Mouse (Mus musculus) ovary, postnatal 10 days (tissue): ENCODE data around the gene Coq9.
A peak's percentile ranks its signal among the peaks of the same experiment; 100 is the strongest.
"Not testable (repeated sequence)": the region's sequence is repeated elsewhere in the genome, so short reads cannot be mapped to it uniquely, and the experiment has no call there.

Experiments
- DNase-seq: peaks from one replicate; pipeline ENCODE4 v3.0.0; 2022; ENCODE audit warnings: low spot score

The Coq9 gene

DNA sequence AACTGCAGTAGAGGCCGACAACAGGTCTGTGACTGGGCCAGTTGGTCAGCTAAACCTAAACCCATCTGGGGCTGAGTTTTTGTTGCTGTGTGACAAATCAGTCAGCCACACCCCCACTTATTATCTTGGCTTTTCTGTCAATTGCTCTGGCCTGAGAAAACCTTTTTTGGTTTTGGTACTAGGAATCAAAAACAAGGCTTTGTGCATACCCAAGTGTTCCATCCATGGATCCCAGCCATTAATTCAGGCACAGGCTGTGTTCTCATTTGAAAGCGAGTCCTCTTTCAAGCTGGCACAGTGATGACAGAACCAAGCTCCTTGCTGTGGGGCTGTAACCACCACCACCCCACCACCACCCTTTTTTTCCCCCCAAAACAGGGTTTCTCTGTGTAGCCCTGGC, 16.7 kb upstream of the Coq9 start:
- DNase-seq, result no peak

DNA sequence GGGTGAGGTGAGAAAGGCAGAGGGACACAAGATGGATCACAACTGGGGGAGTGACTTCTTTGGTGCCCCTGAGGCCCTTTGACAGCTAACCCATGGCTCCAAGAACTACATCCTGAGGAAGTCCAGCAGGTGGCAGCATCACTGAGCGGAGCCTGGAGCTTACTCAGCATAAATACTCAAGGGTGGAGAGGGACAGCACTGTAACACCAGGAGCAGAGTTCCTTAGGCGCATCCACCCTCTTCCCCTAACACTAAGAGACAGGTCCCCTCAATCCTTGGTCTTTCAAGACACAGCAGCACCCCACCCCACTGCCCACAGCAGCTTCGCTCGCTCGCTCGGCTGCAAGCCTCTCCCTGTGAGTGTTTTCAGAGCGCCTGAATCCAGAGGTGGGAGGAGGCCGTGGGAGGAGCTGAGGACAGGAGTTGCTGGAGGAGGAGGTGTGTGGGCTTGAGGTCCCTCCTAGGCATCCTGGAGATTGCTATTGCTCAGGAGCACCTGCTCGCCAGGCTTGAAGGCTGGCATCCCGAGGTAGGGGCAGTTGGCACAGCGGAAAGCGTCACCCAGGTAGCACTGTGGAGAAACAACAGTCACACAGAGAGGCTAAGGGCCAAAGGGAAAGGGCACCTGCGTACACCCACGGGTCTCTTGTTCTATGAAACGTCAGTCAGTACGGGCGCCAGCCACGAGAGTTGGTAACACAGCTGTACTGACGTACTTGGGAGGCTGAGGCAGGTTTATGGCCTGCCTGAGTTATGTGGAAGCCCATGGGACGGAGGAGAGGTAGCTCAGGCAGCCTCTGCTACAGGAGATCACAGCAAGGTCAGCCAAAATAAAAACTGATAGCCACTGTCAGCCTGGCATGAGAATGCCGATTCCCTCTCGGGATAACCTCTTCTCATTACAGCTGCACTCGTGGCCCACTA, 15.2 kb upstream of the Coq9 start:
- no peak for DNase-seq

DNA sequence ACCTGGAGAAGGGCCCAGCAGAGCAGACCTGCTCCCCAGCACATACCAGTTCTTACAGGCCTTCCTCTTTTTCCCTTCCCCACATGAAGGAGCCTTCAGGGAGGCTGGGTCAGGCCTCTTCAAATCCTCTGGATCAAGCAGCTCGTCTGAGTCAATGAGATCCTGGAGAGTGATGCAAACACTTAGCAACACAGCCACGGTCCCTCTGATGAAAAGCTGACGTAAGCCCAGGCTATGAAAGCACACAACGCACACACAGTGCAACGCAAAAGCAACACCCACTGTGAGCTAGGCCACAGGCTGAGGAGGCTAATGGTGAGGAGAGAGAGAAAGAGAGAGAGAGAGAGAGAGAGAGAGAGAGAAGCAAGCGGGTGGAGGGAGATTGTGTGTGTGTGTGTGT, 13.0 kb upstream of the Coq9 start:
- no peak for DNase-seq

DNA sequence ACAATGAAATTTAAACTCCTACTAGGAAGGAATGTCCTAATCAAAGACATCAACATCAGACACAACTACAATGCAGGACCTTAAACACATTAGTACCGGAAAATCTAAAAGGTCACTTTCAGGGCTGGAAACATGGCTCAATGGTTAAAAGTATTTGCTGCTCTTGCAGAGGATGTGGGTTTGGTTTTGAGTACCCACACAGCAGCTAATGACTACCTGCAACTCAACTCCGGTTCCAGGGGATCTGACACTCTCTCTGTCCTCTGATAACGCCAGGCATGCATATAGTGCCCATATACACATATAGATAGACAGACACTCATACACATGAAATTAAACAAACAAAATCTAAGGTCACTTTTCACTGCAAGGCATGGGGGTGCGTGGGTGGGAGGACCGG, 11.9 kb upstream of the Coq9 start:
- no peak for DNase-seq

DNA sequence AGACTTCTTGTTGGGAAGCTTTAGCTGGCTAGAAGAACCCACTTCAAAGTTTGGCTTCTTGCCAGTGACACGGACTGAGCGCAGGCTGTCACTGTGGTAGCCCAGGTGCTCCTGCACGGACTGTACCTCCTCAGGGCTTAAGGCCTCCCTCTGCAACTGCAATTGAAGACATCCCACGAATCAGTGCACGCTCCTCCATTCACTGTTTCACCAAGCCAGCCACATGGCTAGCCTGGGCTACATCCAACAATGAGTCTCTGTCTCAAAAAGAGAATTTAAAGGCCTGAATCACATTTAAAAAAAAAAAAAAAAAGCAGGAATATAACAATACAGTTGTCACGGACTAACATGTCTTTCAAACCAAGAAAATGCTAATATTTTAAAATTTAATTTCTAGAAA, 9.8 kb upstream of the Coq9 start:
- DNase-seq, result no peak

DNA sequence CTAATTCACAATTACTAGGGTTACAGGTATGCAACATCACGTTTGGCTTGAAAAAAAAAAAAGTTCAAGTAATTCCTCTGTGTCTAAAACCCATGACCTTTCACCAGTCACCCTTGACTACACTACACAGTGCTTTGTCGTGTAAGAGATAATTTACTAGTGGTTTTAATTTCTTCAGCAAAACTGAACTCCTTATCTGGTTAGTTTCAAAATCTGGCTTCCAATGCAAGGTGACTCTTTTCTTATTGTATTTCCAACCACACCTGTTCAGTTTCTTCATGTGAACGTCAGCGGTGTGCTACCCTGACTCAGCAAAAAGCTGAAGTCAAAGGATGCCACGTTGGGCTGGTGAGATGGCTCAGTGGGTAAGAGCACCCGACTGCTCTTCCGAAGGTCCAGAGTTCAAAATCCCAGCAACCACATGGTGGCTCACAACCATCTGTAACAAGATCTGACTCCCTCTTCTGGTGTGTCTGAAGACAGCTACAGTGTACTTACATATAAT, 4.2 kb upstream of the Coq9 start:
- not testable (repeated sequence) for DNase-seq

DNA sequence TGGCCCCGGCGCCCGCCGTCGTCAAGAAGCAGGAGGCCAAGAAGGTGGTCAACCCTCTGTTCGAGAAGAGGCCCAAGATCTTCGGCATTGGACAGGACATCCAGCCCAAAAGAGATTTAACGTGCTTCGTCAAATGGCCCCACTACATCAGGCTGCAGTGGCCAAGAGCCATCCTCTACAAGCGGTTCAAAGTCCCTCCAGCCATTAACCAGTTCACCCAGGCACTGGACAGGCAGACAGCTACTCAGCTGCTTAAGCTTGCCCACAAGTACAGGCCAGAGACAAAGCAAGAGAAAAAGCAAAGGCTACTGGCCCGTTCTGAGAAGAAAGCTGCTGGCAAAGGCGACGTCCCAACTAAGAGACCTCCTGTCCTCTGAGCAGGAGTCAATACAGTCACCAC, 2.4 kb upstream of the Coq9 start:
- not testable (repeated sequence) for DNase-seq

DNA sequence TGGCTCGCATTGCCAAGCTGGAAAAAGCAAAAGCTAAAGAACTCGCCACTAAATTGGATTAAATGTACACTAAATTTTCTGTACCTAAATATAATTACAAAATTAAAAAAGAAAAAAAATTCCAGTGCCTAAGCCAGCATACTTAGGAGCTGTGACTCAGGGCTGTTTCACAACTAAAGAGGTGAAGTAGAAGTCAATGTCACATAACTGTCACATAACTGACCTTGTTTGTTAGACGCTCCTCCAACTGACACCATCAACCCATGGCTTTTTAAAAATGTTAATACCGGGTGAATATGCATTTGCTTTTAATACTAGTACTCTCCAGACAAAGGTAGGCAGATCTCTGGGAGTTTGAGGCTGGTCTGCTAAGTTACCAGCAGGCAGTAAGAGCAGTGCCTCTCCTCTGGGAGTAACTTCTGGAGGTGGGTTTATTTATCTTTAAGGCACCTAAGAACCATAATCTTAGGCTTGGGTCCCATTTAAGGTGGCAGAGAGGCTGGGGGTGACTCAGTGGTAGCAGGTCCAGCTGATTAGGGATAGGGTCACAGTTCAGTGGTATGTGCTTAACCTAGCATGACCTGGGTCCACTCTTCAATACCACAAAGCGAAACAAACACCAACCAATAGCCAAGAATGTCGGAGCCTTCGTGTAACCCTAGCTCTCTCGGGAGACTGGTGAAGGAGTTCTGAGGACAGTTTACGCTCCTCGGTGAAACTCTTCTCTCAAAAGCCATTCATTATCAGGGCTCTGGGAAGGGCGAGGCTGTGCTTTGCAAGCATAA, 1.5 kb upstream of the Coq9 start:
- DNase-seq, result no peak

DNA sequence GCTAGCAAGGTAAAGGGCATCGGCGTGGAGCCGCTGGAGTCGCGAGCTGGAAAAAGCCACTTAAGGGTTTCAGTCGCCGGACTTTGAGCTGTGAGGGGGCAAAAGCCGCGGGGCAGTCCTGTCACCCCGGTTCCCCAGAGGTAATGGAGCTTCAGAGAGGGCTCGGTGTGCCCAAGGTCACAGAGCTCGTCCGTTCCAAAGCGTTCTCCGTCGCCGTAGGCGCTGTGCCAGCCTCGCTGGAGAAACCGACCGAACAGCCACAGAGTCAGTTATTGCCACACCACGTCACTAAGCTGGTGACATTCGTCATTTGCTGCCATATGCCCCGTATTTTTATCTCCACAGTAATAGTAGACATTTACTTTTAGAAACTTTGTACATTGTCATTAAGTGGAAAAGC, 479 bp downstream of the Coq9 start:
- DNase-seq, result no peak

DNA sequence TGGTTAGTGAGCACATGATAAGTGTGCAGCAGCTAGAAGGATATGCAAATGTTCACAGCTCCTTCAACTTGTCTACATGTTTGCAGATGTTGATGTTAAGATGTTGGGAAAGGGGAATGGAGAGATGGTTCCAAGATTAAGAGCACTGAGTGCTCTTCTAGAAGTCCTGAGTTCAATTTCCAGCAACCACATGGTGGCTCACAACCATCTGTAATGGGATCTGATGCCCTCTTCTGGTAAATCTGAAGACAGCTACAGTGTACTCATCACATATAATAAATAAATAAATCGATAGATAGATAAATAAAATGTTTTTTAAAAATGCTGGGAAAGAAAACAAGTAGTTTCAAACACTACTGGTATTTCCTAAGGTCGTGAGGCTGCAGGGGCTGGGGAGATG, 3.1 kb downstream of the Coq9 start:
- no peak for DNase-seq

DNA sequence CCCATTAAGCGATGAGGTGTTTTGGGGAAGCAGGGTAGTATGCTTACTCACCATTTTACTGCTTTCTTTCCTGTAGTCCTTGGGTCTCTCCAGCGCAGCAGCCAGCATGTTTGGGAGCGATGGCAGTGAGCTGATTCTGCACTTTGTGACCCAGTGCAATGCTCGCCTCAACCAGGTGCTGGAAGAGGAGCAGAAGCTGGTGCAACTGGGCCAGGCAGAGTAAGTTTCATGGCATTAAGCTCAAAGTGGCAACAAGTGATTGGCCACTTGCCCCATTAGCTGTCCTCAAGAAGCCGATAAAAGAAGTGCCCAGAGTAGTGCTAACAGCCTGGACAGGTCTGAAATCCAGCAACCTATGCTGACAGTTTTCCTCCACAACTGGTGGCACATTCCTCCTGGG, 11.9 kb downstream of the Coq9 start:
- DNase-seq, result no peak

DNA sequence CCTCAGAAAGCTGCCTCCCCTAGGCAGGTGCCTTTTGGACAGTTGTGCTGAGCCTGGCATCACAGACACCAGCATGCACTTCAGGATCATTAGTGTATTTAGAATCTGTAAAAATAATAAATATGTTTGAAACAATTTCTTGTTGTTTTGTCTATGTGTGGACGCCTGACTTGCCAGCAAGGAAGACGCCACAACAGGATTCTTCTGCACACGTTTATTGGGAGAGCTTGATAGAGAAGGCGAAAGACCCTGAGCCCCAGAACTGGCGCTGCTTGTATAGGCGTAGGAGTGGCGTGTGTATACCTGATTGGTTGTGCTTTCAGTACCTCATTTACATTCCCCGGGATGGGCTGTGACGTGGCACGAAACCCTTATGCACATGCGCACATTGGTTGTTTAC, 16.6 kb downstream of the Coq9 start:
- not testable (repeated sequence) for DNase-seq

DNA sequence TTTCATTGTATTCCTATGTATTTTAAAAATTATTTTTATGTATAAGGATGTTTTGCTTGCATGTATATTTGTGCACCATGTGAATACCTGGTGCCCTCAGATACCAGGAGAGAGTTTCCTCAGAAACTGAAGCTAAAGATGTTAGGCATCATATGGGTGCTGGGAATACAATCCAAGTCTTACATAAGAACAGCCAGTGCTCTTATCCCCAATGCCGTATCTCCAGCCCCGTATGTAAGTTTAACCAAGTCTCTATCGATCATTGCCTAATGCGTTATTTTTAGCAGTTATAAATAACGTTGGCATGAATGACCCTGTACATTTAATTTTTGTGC, 18.9 kb downstream of the Coq9 start:
- DNase-seq, result no peak

DNA sequence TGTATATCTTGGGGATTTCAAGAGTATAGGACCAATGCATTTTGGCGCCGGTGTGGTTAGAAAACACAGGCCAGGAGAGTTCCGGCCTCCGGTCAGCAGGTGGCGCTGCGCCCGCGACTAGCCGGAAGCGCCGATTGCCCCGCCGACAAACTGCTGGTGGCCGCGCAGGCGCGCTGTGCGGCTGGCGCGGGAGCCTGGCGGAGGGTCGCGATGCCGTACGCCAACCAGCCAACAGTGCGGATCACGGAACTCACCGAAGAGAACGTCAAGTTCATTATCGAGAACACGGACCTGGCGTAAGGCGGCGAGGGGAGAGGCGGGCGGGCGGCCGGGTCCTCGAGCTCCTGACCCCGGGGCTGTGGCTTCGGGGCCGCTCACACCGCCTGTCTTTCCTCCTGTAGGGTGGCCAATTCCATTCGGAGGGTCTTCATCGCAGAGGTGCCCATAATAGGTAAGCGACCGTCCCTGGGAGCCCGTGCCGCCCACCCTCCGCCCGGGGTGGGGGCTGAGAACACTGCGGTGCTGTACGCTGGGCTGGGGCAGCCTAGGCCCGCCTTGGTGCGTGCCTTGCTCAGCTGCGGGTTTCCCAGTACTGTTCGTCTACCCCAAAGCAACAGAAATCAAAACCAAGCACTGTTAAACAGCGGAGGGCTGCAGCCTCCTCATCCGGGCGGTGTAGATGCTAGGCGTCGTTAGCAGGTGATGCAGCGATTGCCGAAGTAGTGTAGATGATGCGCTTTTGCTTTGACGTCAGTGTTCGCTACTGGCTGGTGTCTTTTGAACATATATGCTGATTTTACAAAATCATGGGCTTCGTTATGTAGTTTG, 19.4 kb downstream of the Coq9 start, which contains the start of gene Polr2c:
TSS of gene Polr2c (plus strand) at position 105 of the 828 bp plus-strand sequence.
- DNase-seq, result peak; percentile 86

DNA sequence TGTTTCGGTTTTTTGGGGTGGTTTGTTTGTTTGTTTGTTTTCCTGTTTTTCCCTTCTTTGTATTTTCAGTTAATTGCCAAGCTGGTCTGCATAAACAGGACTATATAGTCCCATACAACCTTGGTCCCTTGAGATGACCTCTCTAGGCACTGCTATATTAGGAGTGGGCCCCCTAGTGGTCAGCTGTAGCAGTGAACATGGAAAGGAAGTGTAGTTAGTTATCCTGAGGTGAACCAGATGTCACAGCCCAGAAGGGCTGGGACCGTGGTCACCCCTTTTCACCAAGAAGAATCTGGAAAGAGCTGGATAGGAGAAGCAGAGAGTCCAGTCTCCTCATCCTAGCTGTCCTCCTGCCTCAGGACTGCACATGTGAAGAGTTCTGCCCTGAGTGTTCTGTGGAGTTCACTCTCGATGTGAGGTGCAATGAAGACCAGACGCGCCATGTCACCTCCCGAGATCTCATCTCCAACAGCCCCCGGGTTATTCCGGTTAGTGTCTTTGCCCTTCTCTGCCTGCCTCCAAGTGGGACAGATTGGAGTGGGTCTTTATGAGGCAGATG, 23.3 kb downstream of the Coq9 start:
- no peak for DNase-seq

DNA sequence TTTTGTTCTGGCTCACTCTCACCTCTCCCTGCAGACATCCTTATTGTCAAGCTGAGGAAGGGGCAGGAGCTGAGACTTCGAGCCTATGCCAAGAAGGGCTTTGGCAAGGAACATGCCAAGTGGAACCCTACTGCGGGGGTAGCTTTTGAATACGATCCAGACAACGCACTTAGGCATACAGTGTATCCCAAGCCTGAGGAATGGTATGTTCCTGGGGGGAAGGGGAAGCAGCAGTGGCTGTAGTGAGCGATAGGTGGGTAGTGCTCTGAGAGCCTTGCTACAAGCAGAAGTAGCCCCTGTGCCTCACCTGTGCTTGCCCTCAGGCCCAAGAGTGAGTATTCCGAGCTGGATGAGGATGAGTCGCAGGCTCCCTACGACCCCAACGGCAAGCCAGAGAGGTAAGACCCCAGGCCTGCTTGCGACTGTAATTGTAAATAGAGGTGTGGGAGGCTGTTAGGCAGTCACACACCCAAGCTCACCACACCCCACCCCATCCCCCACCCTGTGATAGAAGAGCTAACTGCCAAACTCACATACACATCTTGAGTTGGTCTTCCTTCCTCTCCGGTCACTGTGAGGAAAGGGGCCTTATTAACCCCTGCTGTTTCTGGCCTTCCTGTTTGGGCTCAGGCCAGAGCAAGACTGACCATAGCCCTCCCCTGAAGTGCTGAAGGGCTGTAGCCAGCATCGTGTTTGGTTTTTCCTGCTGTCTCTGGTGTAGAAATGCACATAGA, 24.5 kb downstream of the Coq9 start:
- DNase-seq, result no peak

DNA sequence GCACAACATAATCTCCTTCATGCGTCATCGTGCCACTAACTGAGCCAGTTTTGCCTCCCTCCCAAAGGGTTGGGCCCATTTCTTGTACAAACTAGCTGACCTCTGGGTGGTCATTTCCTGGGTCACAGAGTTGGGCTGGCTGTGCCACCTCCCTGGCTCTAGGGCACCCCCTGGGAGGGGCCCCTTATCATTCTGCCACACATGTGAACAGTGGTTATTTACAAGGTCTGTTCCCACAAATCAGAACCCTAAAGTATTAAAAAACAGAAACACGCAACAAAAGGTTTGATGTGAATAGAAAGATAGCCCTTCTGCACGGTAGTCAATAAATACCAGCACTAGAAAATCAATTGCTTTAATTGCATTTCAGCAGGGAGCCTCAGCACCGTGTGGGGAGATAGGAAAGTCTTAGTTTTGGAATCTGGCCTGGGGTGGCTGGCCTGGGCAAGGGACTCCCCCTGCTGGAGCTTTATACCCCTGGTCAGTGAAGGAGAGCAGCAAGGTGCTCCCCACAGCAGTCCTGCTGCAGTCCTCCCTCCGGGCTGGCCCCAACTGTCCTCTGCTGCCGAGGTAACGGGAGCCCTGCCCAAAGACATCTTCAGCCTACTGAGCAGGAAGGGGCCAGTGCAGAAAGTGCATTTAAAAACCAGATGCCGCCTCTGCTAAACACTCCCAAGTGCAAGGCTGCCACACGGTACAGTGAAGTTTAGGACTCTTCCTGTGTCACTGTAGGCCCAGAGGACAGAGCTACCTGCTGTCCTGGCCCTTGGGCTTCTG, 26.0 kb downstream of the Coq9 start:
- DNase-seq, result no peak

DNA sequence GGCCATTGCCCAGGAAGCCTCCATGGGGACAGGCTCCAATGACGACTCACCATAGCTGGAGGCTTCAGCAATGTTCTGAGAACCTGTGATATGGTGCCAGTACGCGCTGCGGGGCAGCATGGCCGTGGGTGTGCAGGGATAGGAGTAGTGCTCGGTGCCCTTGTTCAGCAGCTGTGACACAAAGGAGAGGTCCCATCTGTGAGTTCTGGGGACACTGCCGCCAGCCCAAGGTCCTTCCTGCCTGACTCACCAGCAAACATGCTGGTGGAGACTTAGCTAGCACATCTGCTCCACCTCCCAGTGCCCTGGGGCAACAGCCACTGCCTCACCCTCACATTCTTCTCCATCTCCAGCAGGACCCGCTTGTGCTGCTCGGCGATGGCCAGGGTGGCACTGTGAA, 27.2 kb downstream of the Coq9 start:
- no peak for DNase-seq

DNA sequence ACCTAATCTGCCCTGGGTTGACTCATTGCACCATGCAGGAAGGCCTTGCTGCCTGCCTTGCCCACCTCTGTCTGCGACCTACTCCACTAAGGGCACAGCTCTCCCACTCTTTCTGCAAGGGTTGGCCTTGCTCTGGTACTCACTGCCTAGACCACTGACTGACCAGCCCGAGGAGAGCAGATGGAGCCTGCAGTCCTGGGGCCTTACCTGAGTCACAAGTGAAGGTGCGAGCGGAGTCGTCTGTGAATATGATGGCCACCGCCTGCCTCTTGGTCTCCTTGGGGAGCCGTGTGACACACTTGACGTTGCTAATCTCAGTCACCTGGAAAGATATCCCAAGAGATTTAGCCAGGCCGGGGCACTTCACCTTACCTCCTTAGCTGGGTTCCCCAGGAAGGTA, 28.8 kb downstream of the Coq9 start:
- DNase-seq, result no peak

DNA sequence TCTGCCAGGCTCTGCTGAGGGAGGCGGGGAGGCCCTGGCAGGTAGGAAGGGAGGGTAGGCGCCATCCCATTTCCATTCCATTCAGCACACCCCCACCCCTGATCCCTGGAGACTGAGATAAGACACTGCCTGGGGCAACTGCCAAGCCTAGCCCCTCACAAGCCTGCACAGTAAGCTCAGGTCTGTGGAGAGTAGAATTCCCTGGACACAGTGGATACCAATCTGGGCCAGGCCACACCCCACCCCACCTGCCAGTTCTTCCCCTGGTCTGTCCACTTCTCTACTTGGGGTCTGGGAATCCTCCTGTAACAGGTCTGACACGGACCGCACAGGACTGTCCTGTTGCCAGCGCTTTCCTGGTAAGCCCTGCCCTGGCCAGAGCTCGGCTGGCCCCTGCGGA, 31.0 kb downstream of the Coq9 start:
- no peak for DNase-seq

DNA sequence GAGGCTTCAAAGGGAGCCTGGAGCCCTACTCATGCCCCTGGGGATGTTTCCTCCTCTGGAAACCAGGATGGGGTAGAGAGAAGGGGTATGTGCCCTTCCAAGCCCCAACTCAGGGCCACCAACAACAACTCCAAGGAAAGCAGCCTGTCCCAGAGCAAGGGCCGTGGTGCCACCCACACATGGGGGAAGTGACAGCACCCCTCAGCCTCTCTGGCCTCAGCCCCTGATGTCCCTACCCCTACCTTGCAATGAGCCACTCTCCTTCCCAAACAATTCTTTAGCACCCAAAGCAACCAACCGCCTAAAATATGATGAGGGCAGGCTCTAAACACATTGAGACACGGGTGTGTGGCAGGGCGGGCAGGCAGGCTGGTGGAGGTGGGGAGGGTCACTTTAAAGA, 31.9 kb downstream of the Coq9 start:
- no peak for DNase-seq
